Mouse (Mus musculus): ENCODE data around the gene Dlec1. TPM values are rescaled to one million over a fixed set of nuclear protein-coding genes. Genes with fewer than 3 reads are reported as not detected.

Dlec1 gene
- polyA plus RNA-seq, 1 experiment from 2014 or later, result 0.64 TPM

GRCm38 (mm10) chr9:119092473-119093418 lies 9.5 kb upstream of the Dlec1 start:
- TF ChIP-seq EP300 (IDR thresholded peaks at IDR 0.05) (no peak), CTCF (IDR thresholded peaks at IDR 0.05) (no peak)
- no peaks in the 10 kb centered on the region for H3K36me3 ChIP-seq (ENCODE audit: insufficient read depth, low read length)
- no peak for ATAC-seq
- no peaks in the 10 kb centered on the region for H3K27me3 ChIP-seq (replicated peaks; ENCODE audit: insufficient read depth, low read length)
- peak overlapping the region; percentile 73 for H3K27ac ChIP-seq (ENCODE audit: low read length)
- peak overlapping the region; percentile 84 for H3K4me2 ChIP-seq (replicated peaks; ENCODE audit: low read depth, low read length)
- WGBS, result 4% methylated on average over 45 of the region's 45 CpGs
- H3K4me1 ChIP-seq (ENCODE audit: insufficient read depth, low read depth, low read length), result 0 out of 2 replicates have a peak, but pooled peaks cover 3% of the 10 kb centered on the region
- H3K9ac ChIP-seq (replicated peaks; ENCODE audit: low read depth), result peak overlapping the region; percentile 40
- DNase-seq (ENCODE audit: low spot score), result peak; percentile 53
- no peaks in the 10 kb centered on the region for H3K9me3 ChIP-seq (ENCODE audit: low read length)
- peak overlapping the region; percentile 54 for H3K4me3 ChIP-seq (ENCODE audit: low read depth, low read length)

GRCm38 (mm10) chr9:119093419-119094295 lies 8.6 kb upstream of the Dlec1 start, which contains the start of gene Plcd1:
Gene Plcd1, minus strand, starts transcription at chr9:119093502.
- peak; percentile 82 for ATAC-seq
- Histone ChIP-seq H3K9ac (replicated peaks; ENCODE audit: low read depth) (peak within 1 kb of the TSS; percentile 40), H3K27ac (ENCODE audit: low read length) (peak within 1 kb of the TSS; percentile 73), H3K4me3 (ENCODE audit: low read depth, low read length) (peak within 1 kb of the TSS; percentile 54), H3K9me3 (ENCODE audit: low read length) (no peaks in the 10 kb centered on the region), H3K36me3 (ENCODE audit: insufficient read depth, low read length) (no peaks in the 10 kb centered on the region), H3K27me3 (replicated peaks; ENCODE audit: insufficient read depth, low read length) (no peaks in the 10 kb centered on the region), H3K4me1 (ENCODE audit: insufficient read depth, low read depth, low read length) (0 out of 2 replicates have a peak, but pooled peaks cover 3% of the 10 kb centered on the region), H3K4me2 (replicated peaks; ENCODE audit: low read depth, low read length) (peak within 1 kb of the TSS; percentile 84)
- peak; percentile 92 for DNase-seq (ENCODE audit: low spot score)
- TF ChIP-seq EP300 (IDR thresholded peaks at IDR 0.05), result no peak
- peak; percentile 15; the same call in 1 of the 2 replicates for TF ChIP-seq CTCF (IDR thresholded peaks at IDR 0.05)
- 15% methylated on average over 42 of the region's 45 CpGs for WGBS

DNA sequence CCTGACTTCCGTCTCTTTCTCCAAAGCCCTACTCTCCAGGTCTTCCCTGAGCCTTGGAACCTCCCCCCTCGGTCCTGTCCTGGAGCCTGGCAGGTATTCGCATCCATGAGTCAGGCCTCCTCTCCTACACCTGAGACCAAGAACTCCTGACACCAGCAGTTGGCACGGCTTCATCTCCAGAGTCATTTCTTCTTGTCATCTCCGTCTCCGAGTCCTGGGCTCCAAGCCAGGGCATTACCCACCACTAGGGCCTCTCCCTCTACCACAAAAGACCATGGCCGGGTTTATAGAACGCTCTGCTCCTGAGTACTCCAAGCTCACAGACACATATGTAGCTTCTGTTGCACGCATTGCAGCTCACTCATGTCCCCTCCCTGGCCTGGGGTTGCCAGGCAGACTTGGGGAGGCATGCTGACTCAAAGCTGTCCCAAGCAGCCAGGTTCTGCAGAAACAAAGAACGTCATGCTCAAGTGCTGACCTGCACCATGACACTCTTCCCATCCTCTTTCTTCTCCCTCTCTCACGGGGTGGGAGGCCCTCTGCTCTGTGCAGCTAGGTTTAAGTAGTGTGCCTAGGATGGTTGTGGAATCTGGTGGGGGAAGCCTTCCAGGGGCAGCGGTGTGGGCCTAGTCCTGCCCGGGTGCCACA lies 7.7 kb upstream of the Dlec1 start:
- DNase-seq (ENCODE audit: low spot score), result no peak
- TF ChIP-seq CTCF (IDR thresholded peaks at IDR 0.05) (no peak), EP300 (IDR thresholded peaks at IDR 0.05) (no peak)
- Histone ChIP-seq H3K27ac (ENCODE audit: low read length) (no peak overlapping the region), H3K4me2 (replicated peaks; ENCODE audit: low read depth, low read length) (no peak overlapping the region), H3K9ac (replicated peaks; ENCODE audit: low read depth) (no peak overlapping the region), H3K9me3 (ENCODE audit: low read length) (no peaks in the 10 kb centered on the region), H3K36me3 (ENCODE audit: insufficient read depth, low read length) (no peaks in the 10 kb centered on the region), H3K27me3 (replicated peaks; ENCODE audit: insufficient read depth, low read length) (no peaks in the 10 kb centered on the region), H3K4me1 (ENCODE audit: insufficient read depth, low read depth, low read length) (0 out of 2 replicates have a peak, but pooled peaks cover 3% of the 10 kb centered on the region), H3K4me3 (ENCODE audit: low read depth, low read length) (no peak overlapping the region)
- 63% methylated on average over 13 of the region's 13 CpGs for WGBS
- ATAC-seq, result no peak

- no peak for TF ChIP-seq EP300 (IDR thresholded peaks at IDR 0.05)
- TF ChIP-seq CTCF (IDR thresholded peaks at IDR 0.05), result 0 out of 2 replicates have a peak, but pooled peaks have one; percentile 17
- ATAC-seq, result no peak
- no peak overlapping the region for H3K4me3 ChIP-seq (ENCODE audit: low read depth, low read length)
- no peak overlapping the region for H3K9ac ChIP-seq (replicated peaks; ENCODE audit: low read depth)
- no peaks in the 10 kb centered on the region for H3K9me3 ChIP-seq (ENCODE audit: low read length)
- no peaks in the 10 kb centered on the region for H3K36me3 ChIP-seq (ENCODE audit: insufficient read depth, low read length)
- H3K27me3 ChIP-seq (replicated peaks; ENCODE audit: insufficient read depth, low read length), result no peaks in the 10 kb centered on the region
- H3K4me1 ChIP-seq (ENCODE audit: insufficient read depth, low read depth, low read length), result no peaks in the 10 kb centered on the region; the same call in none of the 2 replicates
- no peak overlapping the region for H3K27ac ChIP-seq (ENCODE audit: low read length)
- no peak overlapping the region for H3K4me2 ChIP-seq (replicated peaks; ENCODE audit: low read depth, low read length)
- DNase-seq (ENCODE audit: low spot score), result no peak
- WGBS, result 10% methylated on average over 15 of the region's 15 CpGs
Observed at GRCm38 (mm10) chr9:119100177-119100898, 1.9 kb upstream of the Dlec1 start.

DNA sequence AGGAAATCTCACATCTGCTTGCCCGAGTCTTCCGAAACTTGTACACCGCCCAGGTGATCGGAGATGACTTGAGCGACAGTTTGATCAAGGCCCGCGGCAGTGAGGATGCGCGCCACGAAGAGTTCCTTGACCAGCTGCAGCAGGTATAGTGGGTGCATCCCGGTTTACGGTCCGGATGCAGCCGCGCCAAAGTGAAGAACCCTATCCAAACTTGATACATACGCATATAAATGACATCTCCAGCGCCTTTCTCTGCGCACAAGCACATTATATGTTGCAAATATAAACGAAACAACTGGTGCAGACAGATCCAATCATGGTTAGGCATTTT lies 470 bp downstream of the Dlec1 start:
- H3K36me3 ChIP-seq (ENCODE audit: insufficient read depth, low read length), result no peaks in the 10 kb centered on the region
- DNase-seq (ENCODE audit: low spot score) (no peak), ATAC-seq (no peak)
- H3K27ac ChIP-seq (ENCODE audit: low read length), result no peak overlapping the region
- TF ChIP-seq EP300 (IDR thresholded peaks at IDR 0.05), result no peak
- no peak for TF ChIP-seq CTCF (IDR thresholded peaks at IDR 0.05)
- 3% methylated on average over 19 of the region's 19 CpGs for WGBS
- no peaks in the 10 kb centered on the region for H3K9me3 ChIP-seq (ENCODE audit: low read length)
- H3K4me3 ChIP-seq (ENCODE audit: low read depth, low read length), result peak overlapping the region; percentile 60
- no peaks in the 10 kb centered on the region; the same call in none of the 2 replicates for H3K4me1 ChIP-seq (ENCODE audit: insufficient read depth, low read depth, low read length)
- no peaks in the 10 kb centered on the region for H3K27me3 ChIP-seq (replicated peaks; ENCODE audit: insufficient read depth, low read length)
- H3K9ac ChIP-seq (replicated peaks; ENCODE audit: low read depth), result no peak overlapping the region
- H3K4me2 ChIP-seq (replicated peaks; ENCODE audit: low read depth, low read length), result peak overlapping the region; percentile 89

All from lung, postnatal 0 days (tissue).